ENCODE assay signal across 8 mouse cellular contexts in the genomic region with DNA sequence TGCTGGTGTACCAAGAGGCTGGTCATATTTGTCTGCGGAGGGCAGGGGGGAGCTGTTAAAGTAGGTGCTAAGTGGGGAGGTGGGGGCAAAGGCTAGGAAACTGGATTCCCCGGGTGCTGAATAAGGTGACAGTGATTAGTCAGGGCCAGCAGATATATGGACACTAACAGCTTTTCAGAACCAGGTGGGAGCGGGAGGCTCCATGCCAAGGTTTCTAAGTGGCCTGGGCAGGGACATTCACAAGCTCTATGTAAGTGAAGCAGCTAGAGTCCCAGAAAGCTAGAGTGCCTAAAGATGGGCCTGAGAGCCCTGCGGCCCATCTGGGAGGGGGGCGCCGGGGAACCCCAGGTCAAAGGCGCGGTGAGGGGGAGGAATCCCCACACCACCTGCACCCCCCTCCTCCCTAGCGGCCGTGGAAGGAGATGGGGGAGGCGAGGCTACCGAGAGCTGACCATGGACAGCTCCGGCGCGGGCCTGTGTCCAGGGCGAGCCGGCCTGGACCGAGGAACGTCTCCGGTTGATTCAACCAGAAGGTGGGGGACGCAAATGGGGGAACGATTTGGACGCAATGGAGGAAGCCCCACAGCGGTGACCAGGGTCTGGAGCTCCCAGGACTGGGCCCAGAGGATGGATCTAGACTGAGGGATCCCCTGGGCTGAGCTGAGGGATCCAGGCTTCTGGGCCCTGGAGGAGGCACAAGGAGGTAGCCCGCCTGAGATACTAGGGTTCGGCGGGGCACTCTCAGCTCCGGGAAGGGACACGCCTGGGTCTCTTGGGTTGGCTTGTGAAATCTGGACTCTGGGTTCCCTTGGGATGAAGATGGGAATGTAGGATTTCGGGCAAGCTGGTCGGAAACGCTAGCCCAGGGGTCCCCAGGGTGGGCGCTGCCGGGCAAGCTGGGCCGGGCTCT. TPM values are rescaled to one million over a fixed set of nuclear protein-coding genes. Genes with fewer than 3 reads are reported as not detected.
DNase-seq lines count a peak whose midpoint lies in the region; ATAC-seq lines count a peak whose summit lies in the region.

No protein-coding gene starts in this region.

- intact Hi-C loops in gastrocnemius, postnatal 36 days (cut with DNase I) = no loop called here

- peaks cover 55% of the 10 kb centered on the region for H3K4me1 ChIP-seq in kidney, embryonic 15.5 days

- peak; percentile 47 for DNase-seq in right cerebral cortex, postnatal 25 days
- DNase-seq in right cerebral cortex, adult 18-20 months = no peak
- peak; percentile 77 to 82 for DNase-seq in cerebellum, postnatal 10 days
- DNase-seq in gastrocnemius, postnatal 36 days = peak; percentile 44
- DNase-seq in mesoderm, embryonic 11.5 days (ENCODE audit: low read depth, low spot score) = peak; percentile 54
- DNase-seq in testis, postnatal 10 days (ENCODE audit: low spot score) = peak; percentile 86
- no peak for DNase-seq in natural killer cell, adult 2 months (ENCODE audit: low spot score in 2 of 2)

- no peaks in the 10 kb centered on the region for H3K36me3 ChIP-seq in kidney, embryonic 15.5 days

- H3K27me3 ChIP-seq in kidney, embryonic 15.5 days = peaks cover 80% of the 10 kb centered on the region

- no peak for ATAC-seq in kidney, embryonic 15.5 days (replicated peaks; ENCODE audit: low FRiP score)

- peak overlapping the region; percentile 99 for H3K4me2 ChIP-seq in kidney, embryonic 15.5 days

- no peaks in the 10 kb centered on the region for H3K9me3 ChIP-seq in kidney, embryonic 15.5 days (replicated peaks)

- no peak overlapping the region for H3K27ac ChIP-seq in kidney, embryonic 15.5 days

- 3% methylated on average over 35 of the region's 35 CpGs for WGBS in kidney, embryonic 15.5 days

- peak overlapping the region; percentile 62 for H3K4me3 ChIP-seq in kidney, embryonic 15.5 days (replicated peaks)

- peak overlapping the region; percentile 47 for H3K9ac ChIP-seq in kidney, embryonic 15.5 days

RNA-seq across cellular contexts. Expression of gene Ppfia3, which starts 0.8 kb away (rescaled TPM):
- under 1 TPM; 0.07 to 0.08 TPM for total RNA-seq in gastrocnemius, postnatal 36 days (2021)
- 6.7 and 7.5 TPM in 2 replicates for polyA plus RNA-seq in kidney, embryonic 15.5 days (2015; fragmentation: Nextera tagmentation; extraction: Ambion mirVana)

RNA-seq across cellular contexts. Expression of gene Lin7b, which starts 4.4 kb away (rescaled TPM):
- not detected for total RNA-seq in gastrocnemius, postnatal 36 days (2021)
- polyA plus RNA-seq in kidney, embryonic 15.5 days (2015; fragmentation: Nextera tagmentation; extraction: Ambion mirVana) = 0.41 and 0.96 TPM in 2 replicates

RNA-seq across cellular contexts. Expression of gene Snrnp70, which starts 29.5 kb away (rescaled TPM):
- 10 to 100 TPM; 70.2 to 84.1 TPM for total RNA-seq in gastrocnemius, postnatal 36 days (2021)
- polyA plus RNA-seq in kidney, embryonic 15.5 days (2015; fragmentation: Nextera tagmentation; extraction: Ambion mirVana) = 225 and 242 TPM in 2 replicates

RNA-seq across cellular contexts. Expression of gene Hrc, which starts 30.9 kb away (rescaled TPM):
- 100 to 1,000 TPM; 818 to 890 TPM for total RNA-seq in gastrocnemius, postnatal 36 days (2021)
- polyA plus RNA-seq in kidney, embryonic 15.5 days (2015; fragmentation: Nextera tagmentation; extraction: Ambion mirVana) = 2.1 and 2.5 TPM in 2 replicates

RNA-seq across cellular contexts. Expression of gene Trpm4, which starts 32.4 kb away (rescaled TPM):
- total RNA-seq in gastrocnemius, postnatal 36 days (2021) = 10 to 100 TPM; 20.1 to 20.7 TPM
- 17.4 and 19.0 TPM in 2 replicates for polyA plus RNA-seq in kidney, embryonic 15.5 days (2015; fragmentation: Nextera tagmentation; extraction: Ambion mirVana)

Comparison
In these comparisons a context has a peak if more than half of its experiments do, and no peak if none do; other contexts are left out.
1. DNase-seq: peak in right cerebral cortex, postnatal 25 days (single experiment), cerebellum, postnatal 10 days (2 of 2), gastrocnemius, postnatal 36 days (2 of 2), mesoderm, embryonic 11.5 days (single experiment) and testis, postnatal 10 days (single experiment); none in right cerebral cortex, adult 18-20 months (single experiment) and natural killer cell, adult 2 months (0 of 2).